Mouse (Mus musculus): ENCODE data around the gene Rnd1.

Rnd1 gene

DNA sequence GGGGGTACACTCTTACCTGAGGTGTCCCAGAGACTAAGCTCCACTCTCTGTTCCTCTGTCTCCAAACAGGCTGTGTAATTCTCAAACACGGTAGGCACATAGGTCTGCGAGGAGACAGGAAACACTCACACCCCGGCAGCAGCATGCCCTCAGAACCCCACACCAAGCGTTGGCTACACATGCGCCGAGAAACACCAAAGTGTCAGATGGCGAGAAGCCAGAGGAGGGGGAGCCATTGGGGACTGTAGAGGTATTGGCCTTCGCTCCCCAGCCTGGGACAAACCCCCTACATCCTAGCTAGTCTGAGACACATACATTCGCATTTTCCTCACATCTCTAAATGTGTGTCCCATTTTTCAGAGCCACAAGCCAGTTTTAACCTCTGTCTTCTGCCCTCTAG lies 790 bp downstream of the Rnd1 start:
- DNase-seq, result peak; percentile 30

GRCm38 (mm10) chr15:98675634-98676250 lies 1.5 kb downstream of the Rnd1 start:
- DNase-seq, result no peak

DNA sequence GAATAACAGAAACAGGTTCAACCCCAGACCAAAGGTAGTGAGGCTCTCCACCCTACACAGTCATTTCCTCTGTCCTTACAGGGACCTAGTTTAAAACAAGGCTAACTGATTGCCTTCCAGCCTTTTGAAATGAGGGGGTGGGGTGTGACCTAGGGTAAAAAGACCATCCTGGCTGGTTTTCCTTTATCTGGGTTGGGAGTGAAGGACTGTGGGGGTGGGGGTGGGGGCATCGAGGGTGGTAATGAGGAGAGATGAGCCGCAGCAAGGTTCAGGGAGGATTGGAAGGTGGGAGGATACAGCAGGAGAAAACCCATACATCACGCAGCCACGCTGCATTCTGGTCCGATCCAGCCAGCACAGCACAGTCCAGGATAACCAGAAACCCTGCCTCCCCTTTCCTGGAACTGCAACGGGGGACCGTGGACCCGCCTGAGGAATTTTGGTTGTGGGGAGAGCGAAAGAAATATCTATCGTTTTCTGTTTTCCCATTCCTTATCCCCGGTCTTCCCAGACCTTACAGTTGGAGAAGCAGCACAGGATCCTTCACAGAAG lies 2.2 kb downstream of the Rnd1 start:
- DNase-seq, result no peak

DNA sequence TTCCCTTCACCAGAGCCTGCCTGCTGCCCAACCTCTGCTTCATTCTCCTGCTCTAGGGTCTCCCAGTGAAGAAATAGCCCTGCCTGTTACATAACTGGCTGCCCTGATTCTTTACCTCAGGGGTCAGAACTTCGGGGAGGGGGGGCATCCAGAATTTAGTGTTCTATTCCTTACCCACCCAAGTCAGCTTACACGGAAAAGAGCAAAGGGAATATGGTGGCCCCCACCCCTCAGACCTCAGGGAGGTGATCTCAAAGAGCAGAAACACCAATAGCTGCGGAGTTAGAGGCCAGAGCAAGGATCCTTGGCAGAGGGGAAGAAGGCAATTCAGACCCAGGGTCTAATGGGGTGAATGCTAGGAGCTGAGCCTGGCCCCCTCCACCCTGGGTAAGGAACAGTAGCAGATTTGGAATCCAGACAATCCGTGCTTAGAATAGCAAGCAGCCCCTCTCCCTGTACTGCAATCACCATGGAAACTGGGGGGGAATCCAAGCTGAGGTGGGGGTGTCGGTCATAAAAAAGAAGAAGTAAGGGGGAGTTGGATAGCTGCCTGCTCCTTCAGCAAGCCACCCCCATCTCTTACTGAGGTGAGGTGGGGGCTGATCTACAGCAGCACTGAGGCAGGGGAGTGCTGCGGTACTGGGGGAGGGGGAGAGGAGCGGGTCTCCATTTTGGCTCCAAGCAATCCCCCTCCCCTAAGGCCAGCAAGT lies 2.8 kb downstream of the Rnd1 start:
- DNase-seq, result no peak

GRCm38 (mm10) chr15:98673732-98674131 lies 3.5 kb downstream of the Rnd1 start:
- no peak for DNase-seq

- DNase-seq, result no peak
These were observed 4.7 kb downstream of the Rnd1 start for GRCm38 (mm10) chr15:98672592-98672991.

DNA sequence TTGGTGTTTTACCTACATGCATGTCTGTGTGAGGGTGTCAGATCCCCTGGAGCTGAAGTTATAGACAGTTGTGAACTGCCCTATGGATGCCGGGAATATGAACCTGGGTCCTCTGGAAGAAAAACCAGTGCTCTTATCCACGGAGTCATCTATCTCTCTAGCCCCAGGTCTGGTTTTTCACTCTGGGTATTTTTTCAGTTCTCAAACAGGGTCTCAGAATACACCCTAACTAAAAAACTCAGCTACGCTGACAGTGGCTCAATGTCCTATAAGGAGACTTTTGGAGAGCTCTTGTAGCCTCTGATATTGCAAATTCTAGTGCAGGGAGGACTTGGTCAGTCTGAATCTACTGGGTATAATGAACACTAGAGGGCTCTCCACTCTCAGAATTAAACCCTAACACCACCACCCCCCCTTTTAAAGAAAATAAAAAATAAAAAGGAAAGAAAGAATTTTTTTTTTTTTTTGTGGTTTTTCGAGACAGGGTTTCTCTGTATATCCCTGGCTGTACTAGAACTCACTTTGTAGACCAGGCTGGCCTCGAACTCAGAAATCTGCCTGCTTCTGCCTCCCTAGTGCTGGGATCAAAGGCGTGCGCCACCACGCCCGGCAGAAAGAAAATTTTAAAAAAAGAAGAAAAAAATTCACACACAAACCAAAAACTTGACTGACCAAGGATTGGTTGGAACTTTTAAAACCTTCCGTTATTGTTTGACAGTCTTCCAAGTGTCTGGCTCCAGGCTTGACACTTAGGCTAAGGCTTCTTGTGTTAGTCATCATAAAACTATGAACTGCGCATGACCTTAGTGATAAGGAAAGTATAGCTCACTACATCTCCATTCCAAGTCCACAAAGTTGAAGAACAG lies 13.0 kb downstream of the Rnd1 start:
- no peak for DNase-seq

- DNase-seq, result peak; percentile 95
These were observed 14.4 kb downstream of the Rnd1 start, which contains the start of gene Ddx23 for GRCm38 (mm10) chr15:98662567-98663545. Ddx23 (minus strand) TSS chr15:98662894.

GRCm38 (mm10) chr15:98662198-98662566 lies 15.1 kb downstream of the Rnd1 start:
- DNase-seq, result no peak

GRCm38 (mm10) chr15:98656982-98657751 lies 20.1 kb downstream of the Rnd1 start:
- DNase-seq, result no peak

DNA sequence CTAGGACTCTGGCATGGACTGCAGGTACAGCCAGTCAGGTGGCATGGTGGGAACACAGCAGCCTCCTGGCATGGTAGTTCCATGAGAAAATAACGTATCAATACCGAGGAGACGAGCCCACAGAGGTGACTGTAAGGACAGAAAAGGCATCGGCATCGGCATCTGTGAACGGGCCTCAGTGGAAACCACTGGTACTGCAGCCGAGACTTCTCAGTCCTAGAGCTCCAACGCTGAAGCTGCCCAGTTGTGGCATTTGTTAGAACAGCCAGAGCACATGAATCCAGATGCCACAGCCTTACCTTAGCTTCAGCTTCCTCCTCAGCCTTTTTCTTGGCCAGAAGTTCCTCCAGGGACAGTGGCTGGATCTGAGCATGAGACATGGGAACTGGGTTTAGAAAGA lies 25.1 kb downstream of the Rnd1 start:
- no peak for DNase-seq

DNA sequence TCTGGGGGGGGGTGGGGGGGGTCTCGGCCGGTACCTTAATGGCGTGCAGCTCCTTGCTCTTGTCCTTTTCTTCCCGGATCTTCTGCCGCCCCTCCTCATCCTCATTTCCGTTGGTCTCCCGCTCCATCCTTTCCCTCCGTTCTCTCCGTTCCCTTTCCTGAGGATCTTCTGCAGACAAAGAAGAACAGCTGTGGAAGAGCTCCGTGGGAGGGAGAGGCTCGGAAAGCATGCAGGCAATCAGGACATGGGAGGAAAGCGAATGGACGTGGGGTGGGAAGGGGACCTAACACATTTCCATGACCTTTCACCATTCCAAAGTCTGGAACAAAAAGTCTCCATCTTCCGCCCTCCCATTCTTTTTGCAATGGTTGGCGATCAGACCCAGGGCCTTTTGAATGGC lies 25.8 kb downstream of the Rnd1 start:
- DNase-seq, result no peak

- no peak for DNase-seq
These were observed 29.2 kb downstream of the Rnd1 start for GRCm38 (mm10) chr15:98648071-98648470.

GRCm38 (mm10) chr15:98647308-98647707 lies 30.0 kb downstream of the Rnd1 start:
- DNase-seq, result no peak

DNA sequence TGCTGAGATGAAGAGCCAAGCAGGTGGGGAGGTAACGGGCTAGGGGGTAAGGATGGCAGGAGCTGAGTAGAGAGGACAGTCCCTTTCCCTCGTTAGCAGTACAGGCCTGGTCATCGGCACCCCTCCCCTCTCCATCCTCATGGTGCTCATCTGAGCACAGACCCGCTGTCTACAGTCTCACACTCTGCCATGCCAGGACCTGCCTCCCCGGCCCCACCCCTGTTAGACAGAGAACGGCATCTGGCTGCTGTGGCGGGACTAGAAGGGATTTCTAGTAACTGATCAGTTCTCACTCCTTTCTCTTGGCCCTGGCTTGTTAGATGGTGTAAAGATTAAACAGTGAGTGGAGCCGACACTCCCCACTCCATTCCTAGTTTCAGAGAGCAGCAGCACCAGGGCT lies 30.5 kb downstream of the Rnd1 start:
- no peak for DNase-seq

GRCm38 (mm10) chr15:98645057-98646026 lies 31.9 kb downstream of the Rnd1 start:
- DNase-seq, result no peak

- no peak for DNase-seq
These were observed 32.9 kb downstream of the Rnd1 start for GRCm38 (mm10) chr15:98644406-98644805.

GRCm38 (mm10) chr15:98640157-98640556 lies 37.1 kb downstream of the Rnd1 start:
- DNase-seq, result no peak

DNA sequence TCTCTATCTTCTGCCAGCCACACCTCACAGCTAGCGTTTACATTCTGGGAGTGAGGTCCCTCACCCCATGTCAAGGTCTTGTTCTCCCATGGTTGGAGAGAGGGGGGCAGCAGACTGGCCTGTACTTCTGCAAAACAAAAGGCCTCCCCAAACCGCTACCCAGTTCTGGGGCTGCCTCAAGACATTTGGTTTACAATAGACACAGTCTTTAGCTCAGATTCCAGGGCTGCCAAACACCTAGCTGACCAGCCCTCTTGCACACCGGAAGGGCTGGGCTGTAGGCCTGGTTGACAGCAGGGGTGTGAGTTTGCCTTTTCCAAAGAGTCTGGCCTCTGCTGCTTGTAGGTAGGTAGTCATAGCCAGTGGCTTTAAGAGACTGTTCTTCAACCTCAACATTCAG lies 40.1 kb downstream of the Rnd1 start:
- DNase-seq, result no peak

DNA sequence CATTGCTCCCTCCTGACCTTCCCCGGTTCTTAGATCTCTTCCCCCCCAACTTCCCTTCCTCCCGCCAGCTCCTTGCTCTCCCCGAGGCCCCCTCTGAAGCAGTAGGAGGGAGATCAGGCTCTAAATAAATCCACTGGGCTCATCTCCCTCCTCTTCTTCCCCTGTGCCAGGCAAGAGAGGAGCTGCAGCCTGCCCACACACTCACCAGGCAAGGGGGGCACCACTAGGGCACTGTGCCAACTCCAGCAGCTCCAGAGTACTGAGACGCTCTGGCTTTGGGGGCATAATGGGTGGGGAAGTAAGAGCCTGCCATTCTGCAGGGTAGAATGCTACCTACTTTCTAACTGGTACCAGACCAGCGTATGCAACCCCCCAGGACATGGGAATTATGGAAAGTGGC lies 40.7 kb downstream of the Rnd1 start:
- DNase-seq, result no peak
